Mouse (Mus musculus) MEL (cell line): ENCODE results near the gene Mef2b. TPM values are rescaled to one million over a fixed set of nuclear protein-coding genes. Genes with fewer than 3 reads are reported as not detected.

ENCODE experiments used
- DNase-seq: peaks from one replicate; pipeline ENCODE4 v3.0.0; 2011; ENCODE audit warnings: low read depth, low spot score
- H3K27ac ChIP-seq: 2 replicates; pipeline ENCODE4 v1.5.1; 2012; ENCODE audit warnings: low read depth, mild to moderate bottlenecking, control low read depth, low read length, moderate library complexity; ENCODE audit not compliant: control insufficient read depth
- H3K27me3 ChIP-seq, 2 experiments: fragments of 150-350 bp in 1 of 2; sonication (generic) in 1 of 2; 2 replicates each; pipeline ENCODE4 v1.6.1; 2012; ENCODE audit warnings: low read length in 2 of 2, mild to moderate bottlenecking in 2 of 2, improper control_type of control experiment in 1 of 2, moderate library complexity in 1 of 2; ENCODE audit not compliant: insufficient read depth in 2 of 2, control insufficient read depth in 1 of 2
- H3K36me3 ChIP-seq, 2 experiments: 2 replicates each; pipeline ENCODE4 v1.6.1; 2012 to 2014; ENCODE audit warnings: low read length in 2 of 2, improper control_type of control experiment in 1 of 2, inconsistent platforms in 1 of 2, mild to moderate bottlenecking in 1 of 2; ENCODE audit not compliant: insufficient read depth in 2 of 2, control insufficient read depth in 1 of 2
- H3K4me1 ChIP-seq, 2 experiments: fragments of 150-350 bp in 1 of 2; sonication (generic) in 1 of 2; 2 replicates each; pipeline ENCODE4 v1.6.1; 2012; ENCODE audit warnings: low read length in 2 of 2, improper control_type of control experiment in 1 of 2, mild to moderate bottlenecking in 1 of 2; ENCODE audit not compliant: insufficient read depth in 2 of 2, control insufficient read depth in 1 of 2
- H3K4me3 ChIP-seq, 2 experiments: fragments of 150-350 bp in 1 of 2; sonication (generic) in 1 of 2; 2 replicates each; pipeline ENCODE4 v1.5.1; 2012; ENCODE audit warnings: low read depth in 2 of 2, low read length in 2 of 2, mild to moderate bottlenecking in 2 of 2, moderate library complexity in 2 of 2, control low read depth in 1 of 2, improper control_type of control experiment in 1 of 2; ENCODE audit not compliant: control insufficient read depth in 1 of 2, insufficient read depth in 1 of 2
- H3K79me2 ChIP-seq: 2 replicates; pipeline ENCODE4 v1.6.1; 2012; ENCODE audit warnings: mild to moderate bottlenecking, low read length, moderate library complexity; ENCODE audit not compliant: control insufficient read depth, poor library complexity, insufficient read depth
- H3K9ac ChIP-seq: 2 replicates; pipeline ENCODE4 v1.6.1; 2012; ENCODE audit warnings: low read depth, mild to moderate bottlenecking, control low read depth, low read length, moderate library complexity; ENCODE audit not compliant: control insufficient read depth, poor library complexity, severe bottlenecking
- H3K9me3 ChIP-seq: fragments of 150-350 bp; sonication (generic); replicated peaks from 2 replicates; pipeline ENCODE4 v1.6.1; 2012; ENCODE audit warnings: mild to moderate bottlenecking, low read length, improper control_type of control experiment, moderate library complexity; ENCODE audit not compliant: insufficient read depth
- BHLHE40 ChIP-seq: IDR thresholded peaks from 2 replicates; pipeline ENCODE4 v1.6.1; 2012; ENCODE audit warnings: low read depth, mild to moderate bottlenecking, inconsistent platforms, low read length, improper control_type of control experiment, borderline replicate concordance
- CHD1 ChIP-seq: IDR thresholded peaks from 2 replicates; pipeline ENCODE4 v1.6.1; 2012; ENCODE audit warnings: low read depth, mild to moderate bottlenecking, inconsistent platforms, low read length, improper control_type of control experiment
- CTCF ChIP-seq, 3 experiments: IDR thresholded peaks in 2 of 3; conservative IDR thresholded peaks in 1 of 3; 2 replicates each; pipeline ENCODE4 v1.5.1; 2011 to 2012; ENCODE audit warnings: low read length in 3 of 3, low read depth in 2 of 3, mild to moderate bottlenecking in 2 of 3, improper control_type of control experiment in 1 of 3, inconsistent platforms in 1 of 3, mixed read lengths in 1 of 3, moderate library complexity in 1 of 3; ENCODE audit not compliant: control insufficient read depth in 1 of 3, insufficient read depth in 1 of 3, poor library complexity in 1 of 3, severe bottlenecking in 1 of 3
- ETS1 ChIP-seq: IDR thresholded peaks from 2 replicates; pipeline ENCODE4 v1.6.1; 2012; ENCODE audit warnings: low read depth, mild to moderate bottlenecking, inconsistent platforms, low read length, improper control_type of control experiment, moderate library complexity
- GATA1 ChIP-seq: IDR thresholded peaks from 2 replicates; pipeline ENCODE4 v1.6.1; 2011; ENCODE audit warnings: low read depth, low read length, improper control_type of control experiment
- HCFC1 ChIP-seq: IDR thresholded peaks from 2 replicates; pipeline ENCODE4 v1.6.1; 2012; ENCODE audit warnings: low read depth, mild to moderate bottlenecking, inconsistent platforms, low read length, improper control_type of control experiment, moderate library complexity
- JUND ChIP-seq: IDR thresholded peaks from 2 replicates; pipeline ENCODE4 v1.6.1; 2011; ENCODE audit warnings: low read depth, mild to moderate bottlenecking, improper control_type of control experiment, low read length
- MAZ ChIP-seq: IDR thresholded peaks from 2 replicates; pipeline ENCODE4 v1.6.1; 2012; ENCODE audit warnings: low read depth, mild to moderate bottlenecking, inconsistent platforms, low read length, improper control_type of control experiment
- MEF2A ChIP-seq: IDR thresholded peaks from 2 replicates; pipeline ENCODE4 v1.6.1; 2014; ENCODE audit warnings: low read depth, mild to moderate bottlenecking, inconsistent platforms, low read length, improper control_type of control experiment; ENCODE audit not compliant: poor library complexity, insufficient replicate concordance, severe bottlenecking; ENCODE audit errors: extremely low read depth
- MXI1 ChIP-seq: IDR thresholded peaks from 2 replicates; pipeline ENCODE4 v1.6.1; 2011; ENCODE audit warnings: mild to moderate bottlenecking, low read depth, low read length, improper control_type of control experiment
- MYC ChIP-seq: IDR thresholded peaks from 2 replicates; pipeline ENCODE4 v1.6.1; 2011; ENCODE audit warnings: low read depth, mild to moderate bottlenecking, low read length, improper control_type of control experiment, moderate library complexity
- NRF1 ChIP-seq: IDR thresholded peaks from 2 replicates; pipeline ENCODE4 v1.6.1; 2014; ENCODE audit warnings: low read depth, mild to moderate bottlenecking, inconsistent platforms, low read length, improper control_type of control experiment, moderate library complexity; ENCODE audit not compliant: poor library complexity, insufficient read depth, severe bottlenecking
- RAD21 ChIP-seq: IDR thresholded peaks from 2 replicates; pipeline ENCODE4 v1.6.1; 2011; ENCODE audit warnings: mild to moderate bottlenecking, low read depth, low read length, improper control_type of control experiment
- SIN3A ChIP-seq: IDR thresholded peaks from 2 replicates; pipeline ENCODE4 v1.6.1; 2012; ENCODE audit warnings: low read length, improper control_type of control experiment, inconsistent platforms
- TAL1 ChIP-seq: IDR thresholded peaks from 2 replicates; pipeline ENCODE4 v1.6.1; 2012; ENCODE audit warnings: mild to moderate bottlenecking, inconsistent platforms, low read length, moderate library complexity, mixed read lengths
- TCF12 ChIP-seq: IDR thresholded peaks from 2 replicates; pipeline ENCODE4 v1.6.1; 2014; ENCODE audit warnings: low read depth, mild to moderate bottlenecking, inconsistent platforms, low read length, improper control_type of control experiment, moderate library complexity
- USF1 ChIP-seq: IDR thresholded peaks from 2 replicates; pipeline ENCODE4 v1.6.1; 2014; ENCODE audit warnings: low read depth, mild to moderate bottlenecking, inconsistent platforms, low read length, improper control_type of control experiment, moderate library complexity
- USF2 ChIP-seq, 2 experiments: IDR thresholded peaks; 2 replicates each; pipeline ENCODE4 v1.6.1; 2011 to 2012; ENCODE audit warnings: improper control_type of control experiment in 2 of 2, low read length in 2 of 2, borderline replicate concordance in 1 of 2, inconsistent platforms in 1 of 2, low read depth in 1 of 2, mild to moderate bottlenecking in 1 of 2; ENCODE audit not compliant: insufficient read depth in 1 of 2
- ZKSCAN1 ChIP-seq: IDR thresholded peaks from 2 replicates; pipeline ENCODE4 v1.6.1; 2012; ENCODE audit warnings: low read depth, mild to moderate bottlenecking, inconsistent platforms, low read length, improper control_type of control experiment, moderate library complexity
- polyA plus RNA-seq, 2 experiments: library from polyadenylated mRNA; stranded (reverse) in 1 of 2; unstranded in 1 of 2; fragments of >175 nt in 1 of 2; fragments of >200 nt in 1 of 2; gene quantifications; 2 replicates each; pipeline versions ENCODE4 v1.2.1 to v1.2.4; 2012; ENCODE audit warnings: low replicate concordance in 2 of 2, low read depth in 1 of 2; ENCODE audit not compliant: insufficient read length in 2 of 2, insufficient read depth in 1 of 2, missing spikeins in 1 of 2
- total RNA-seq: library from RNA; depleted of rRNA; stranded (reverse); fragments of 300-350 nt; gene quantifications from 2 replicates; pipeline ENCODE4 v1.2.3, GENCODE M21; 2012

Mef2b gene
- total and polyA plus RNA-seq, 3 experiments = 2.0 to 6.5 TPM; not detected in 1

DNA sequence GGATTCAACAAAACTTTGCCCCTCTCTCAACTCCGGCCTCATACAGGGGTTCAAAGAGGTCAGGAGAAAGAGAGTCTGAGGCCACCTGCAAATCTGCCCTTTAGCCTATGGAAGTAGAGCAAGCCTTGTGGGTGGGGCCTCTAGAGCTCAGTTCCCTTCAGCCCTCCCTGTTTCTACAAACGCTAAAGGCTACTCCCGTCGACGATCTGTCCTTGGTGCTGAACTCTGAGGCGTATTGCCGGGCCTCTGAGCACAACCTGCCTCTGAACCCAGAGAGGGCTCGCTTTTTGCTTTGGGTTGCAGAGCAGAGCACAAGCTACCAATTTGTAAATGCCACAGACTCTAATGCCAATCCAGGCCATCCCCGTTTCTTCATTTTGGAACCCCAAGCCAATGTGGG lies 21.9 kb upstream of the Mef2b start:
- H3K9ac ChIP-seq = no peak overlapping the region
- no peak overlapping the region for H3K27ac ChIP-seq
- TF ChIP-seq TCF12 (no peak), RAD21 (no peak), USF1 (no peak), MXI1 (no peak), SIN3A (peak; percentile 89), USF2 (IDR thresholded peaks at IDR 0.05; ENCODE audit: borderline replicate concordance in 1 of 2, insufficient read depth in 1 of 2, low read depth in 1 of 2, low read length in 2 of 2) (no peak), ETS1 (no peak), CTCF (IDR thresholded peaks at IDR 0.05 in 2 of 3, conservative IDR thresholded peaks at IDR 0.05 in 1 of 3; ENCODE audit: control insufficient read depth in 1 of 3, insufficient read depth in 1 of 3, low read depth in 2 of 3, low read length in 3 of 3, poor library complexity in 1 of 3, severe bottlenecking in 1 of 3) (no peak)
- TF ChIP-seq, all 39 proteins: peak for 1
- DNase-seq = peak; percentile 83
- Histone ChIP-seq H3K4me1 (no peaks in the 10 kb centered on the region), H3K27me3 (0 out of 4 replicates have a peak, but pooled peaks cover 0 to 3% of the 10 kb centered on the region in 2 experiments), H3K79me2 (no peaks in the 10 kb centered on the region), H3K4me3 (no peak overlapping the region), H3K36me3 (no peaks in the 10 kb centered on the region), H3K9me3 (no peaks in the 10 kb centered on the region)

DNA sequence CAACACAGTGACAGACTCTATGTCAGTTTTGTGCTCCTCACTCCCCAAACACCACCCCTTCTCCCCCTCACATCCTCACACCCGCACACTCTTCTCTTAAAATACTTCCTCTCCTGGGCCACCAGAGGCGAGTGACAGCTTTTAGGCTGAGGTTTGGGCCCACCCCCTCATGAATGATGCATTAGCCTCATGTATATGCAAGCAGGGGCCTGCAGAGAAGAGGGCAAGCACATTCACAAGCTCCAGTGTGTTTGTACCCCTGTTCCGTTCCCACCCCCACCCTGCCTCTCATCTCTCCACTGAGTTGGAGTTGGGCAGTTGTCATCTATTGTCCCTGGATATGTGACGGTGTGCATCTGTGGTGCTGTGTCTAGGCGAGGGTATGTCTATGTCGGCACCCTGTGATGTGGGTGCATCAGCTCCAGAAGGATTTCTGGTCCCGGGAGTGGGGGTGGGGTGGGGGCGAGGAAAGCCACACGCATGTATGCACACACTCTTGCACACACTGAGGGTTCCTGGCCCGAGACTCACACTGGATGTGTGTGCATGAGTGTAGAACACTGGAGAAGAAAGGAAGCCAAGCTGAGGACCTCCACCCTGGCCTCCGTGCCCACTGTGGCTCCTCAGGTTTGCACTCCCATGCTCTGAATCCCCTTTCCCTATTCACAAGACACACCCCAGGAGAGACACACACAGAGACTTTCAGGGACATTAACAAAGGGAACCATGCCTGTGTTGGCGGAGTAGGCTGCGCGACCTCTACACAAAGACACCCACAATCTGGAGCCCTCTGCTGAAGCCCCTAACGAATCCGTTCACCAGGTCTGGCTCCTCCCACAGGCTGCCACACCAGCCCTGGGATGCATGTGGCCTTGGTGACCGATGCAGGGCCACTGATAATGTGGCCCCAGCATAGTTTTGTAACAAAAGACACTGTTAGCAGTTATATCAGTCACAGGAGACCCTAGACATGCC lies 20.5 kb upstream of the Mef2b start:
- peak; percentile 36 for DNase-seq

More for the DNA sequence above, 20.5 kb upstream of the Mef2b start:
- no peaks in the 10 kb centered on the region for H3K4me1 ChIP-seq
- 0 out of 4 replicates have a peak, but pooled peaks cover 0 to 3% of the 10 kb centered on the region in 2 experiments for H3K27me3 ChIP-seq
- no peak overlapping the region for H3K9ac ChIP-seq
- H3K4me3 ChIP-seq = no peak overlapping the region
- no peaks in the 10 kb centered on the region for H3K36me3 ChIP-seq
- no peak for TF ChIP-seq BHLHE40
- TF ChIP-seq NRF1 = no peak
- TF ChIP-seq CHD1 = no peak
- no peak for TF ChIP-seq MEF2A
- no peak for TF ChIP-seq TCF12
- TF ChIP-seq MYC = no peak
- TF ChIP-seq HCFC1 = no peak
- no peak for TF ChIP-seq TAL1
- no peak for TF ChIP-seq ZKSCAN1
- no peak for TF ChIP-seq JUND
- TF ChIP-seq CTCF (IDR thresholded peaks at IDR 0.05 in 2 of 3, conservative IDR thresholded peaks at IDR 0.05 in 1 of 3; ENCODE audit: control insufficient read depth in 1 of 3, insufficient read depth in 1 of 3, low read depth in 2 of 3, low read length in 3 of 3, poor library complexity in 1 of 3, severe bottlenecking in 1 of 3) = no peak
- TF ChIP-seq GATA1 = no peak
- no peak for TF ChIP-seq USF1
- TF ChIP-seq MAZ = no peak
- TF ChIP-seq MXI1 = no peak
- no peak for TF ChIP-seq SIN3A
- H3K27ac ChIP-seq = no peak overlapping the region
- no peaks in the 10 kb centered on the region for H3K79me2 ChIP-seq
- H3K9me3 ChIP-seq = no peaks in the 10 kb centered on the region
